Mouse (Mus musculus) kidney, postnatal 4 days (tissue): ENCODE measurements around the gene Stag1.

Experiments used
- DNase-seq, 2 experiments: peaks; one replicate each; pipeline ENCODE4 v3.0.0; 2021; ENCODE audit warnings: mixed read lengths in 2 of 2

Stag1 gene

GRCm38 (mm10) chr9:100605985-100606554 is 8.5 kb downstream of the Stag1 start:
- no peak for DNase-seq

GRCm38 (mm10) chr9:100613501-100614071 is 16.0 kb downstream of the Stag1 start:
- DNase-seq, result no peak

- peak; percentile 62 to 69 for DNase-seq
Observed at GRCm38 (mm10) chr9:100616947-100617346, 19.3 kb downstream of the Stag1 start.

GRCm38 (mm10) chr9:100626258-100626657 is 28.7 kb downstream of the Stag1 start:
- no peak for DNase-seq

GRCm38 (mm10) chr9:100640754-100641153 is 43.2 kb downstream of the Stag1 start:
- DNase-seq, result no peak

GRCm38 (mm10) chr9:100641391-100642085 is 43.9 kb downstream of the Stag1 start:
- no peak for DNase-seq

GRCm38 (mm10) chr9:100642186-100642839 is 44.7 kb downstream of the Stag1 start:
- DNase-seq, result peak in 1 of 2 experiments; percentile 18

GRCm38 (mm10) chr9:100642840-100643697 is 45.5 kb downstream of the Stag1 start:
- DNase-seq, result peak; percentile 100

- DNase-seq, result peak; percentile 73 to 83
Observed at GRCm38 (mm10) chr9:100644071-100644771, 46.6 kb downstream of the Stag1 start.

GRCm38 (mm10) chr9:100645026-100645940 is 47.7 kb downstream of the Stag1 start:
- no peak for DNase-seq

GRCm38 (mm10) chr9:100646276-100646675 is 48.7 kb downstream of the Stag1 start:
- DNase-seq, result no peak

GRCm38 (mm10) chr9:100647774-100648323 is 50.3 kb downstream of the Stag1 start:
- no peak for DNase-seq

- no peak for DNase-seq
Observed at GRCm38 (mm10) chr9:100654104-100654503, 56.5 kb downstream of the Stag1 start.

GRCm38 (mm10) chr9:100656058-100656457 is 58.5 kb downstream of the Stag1 start:
- no peak for DNase-seq

- no peak for DNase-seq
Observed at GRCm38 (mm10) chr9:100660587-100660986, 63.0 kb downstream of the Stag1 start.

GRCm38 (mm10) chr9:100663473-100664134 is 66.0 kb downstream of the Stag1 start:
- DNase-seq, result no peak

GRCm38 (mm10) chr9:100670151-100670550 is 72.6 kb downstream of the Stag1 start:
- no peak for DNase-seq

- DNase-seq, result no peak
Observed at GRCm38 (mm10) chr9:100679036-100679435, 81.4 kb downstream of the Stag1 start.

- no peak for DNase-seq
Observed at GRCm38 (mm10) chr9:100682285-100682684, 84.7 kb downstream of the Stag1 start.
